Mouse (Mus musculus) skeletal muscle tissue, adult 2 months (tissue): ENCODE data around the gene Nebl.
"Not testable (repeated sequence)": the region's sequence is repeated elsewhere in the genome, so short reads cannot be mapped to it uniquely, and the experiment has no call there.

Source experiments
- DNase-seq: peaks from one replicate; pipeline ENCODE4 v3.0.0-alpha.2; 2012; ENCODE audit warnings: low read depth, low spot score

The Nebl gene

DNA sequence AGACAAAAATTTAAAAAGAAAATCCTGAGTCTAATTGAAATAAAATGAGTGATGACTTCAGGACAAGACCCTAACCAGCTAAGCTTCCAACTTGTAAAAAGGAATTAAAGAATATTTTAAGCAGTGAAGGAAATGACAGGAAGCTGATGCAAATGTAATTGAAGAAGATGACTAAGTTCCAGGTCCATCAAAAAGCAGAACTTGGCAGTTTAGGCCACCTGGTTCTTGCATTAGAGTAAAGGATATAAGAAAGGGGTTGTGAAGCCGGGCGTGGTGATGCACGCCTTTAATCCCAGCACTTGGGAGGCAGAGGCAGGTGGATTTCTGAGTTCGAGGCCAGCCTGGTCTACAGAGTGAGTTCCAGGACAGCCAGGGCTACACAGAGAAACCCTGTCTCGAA is 436.0 kb downstream of the Nebl start:
- DNase-seq, result not testable (repeated sequence)
